In the genomic region with DNA sequence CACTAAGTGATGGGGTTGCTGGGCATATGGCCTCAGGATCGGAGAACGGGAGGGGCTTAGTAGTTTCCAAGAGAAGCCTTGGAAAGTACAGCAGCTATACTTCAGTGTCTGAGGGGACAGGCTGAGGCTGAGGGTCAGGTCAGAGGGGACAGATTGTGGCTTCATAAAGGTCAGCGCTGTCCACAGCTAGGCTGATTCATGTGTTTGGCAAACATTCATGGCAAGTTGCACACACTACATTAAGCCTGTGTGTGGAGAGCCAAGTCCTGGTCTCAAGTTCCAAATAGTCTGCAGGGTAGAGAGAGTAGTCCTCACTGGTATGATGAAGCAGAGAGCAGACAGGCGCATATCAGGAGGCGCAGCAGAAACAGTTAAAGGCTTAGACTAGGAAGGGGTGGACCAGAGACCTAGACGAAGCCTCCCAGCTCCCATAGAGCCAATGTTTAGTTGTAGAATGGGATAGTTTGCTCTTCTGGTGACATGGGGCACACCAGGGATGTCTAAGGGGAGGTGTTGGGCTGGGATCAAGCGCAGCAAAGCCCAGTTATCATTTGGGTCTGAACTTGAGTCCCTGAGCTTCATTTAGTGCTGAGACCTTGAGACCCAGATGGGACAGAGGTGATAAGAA, we compare ENCODE assay signal across 19 mouse cellular contexts. TPM values are rescaled to one million over a fixed set of nuclear protein-coding genes. Genes with fewer than 3 reads are reported as not detected.
DNase-seq lines count a peak whose midpoint lies in the region; ATAC-seq lines count a peak whose summit lies in the region.
"Had no signal": no experiment of that assay in that cellular context is flagged by ENCODE, and none has a peak within 500 bp of the region (broad histone marks: within the 10 kb centered on the region; RNA-seq: fewer than 3 reads in every experiment).

No protein-coding gene starts in this region.

- no peak overlapping the region for H3K9ac ChIP-seq in kidney, embryonic 15.5 days
- H3K9ac ChIP-seq: liver, embryonic 12.5 days; midbrain, embryonic 13.5 days had no signal

- H3K27ac ChIP-seq in kidney, embryonic 15.5 days, result no peak overlapping the region
- H3K27ac ChIP-seq: embryonic facial prominence, embryonic 10.5 days; liver, embryonic 12.5 days; midbrain, embryonic 13.5 days had no signal

- no peaks in the 10 kb centered on the region for H3K27me3 ChIP-seq in kidney, embryonic 15.5 days
- H3K27me3 ChIP-seq: midbrain, embryonic 13.5 days had no signal

- H3K4me1 ChIP-seq in kidney, embryonic 15.5 days, result no peaks in the 10 kb centered on the region
- H3K4me1 ChIP-seq: embryonic facial prominence, embryonic 10.5 days; liver, embryonic 12.5 days; midbrain, embryonic 13.5 days had no signal

- ATAC-seq in kidney, embryonic 15.5 days (replicated peaks; ENCODE audit: low FRiP score), result no peak
- ATAC-seq: liver, embryonic 12.5 days; midbrain, embryonic 13.5 days had no signal

- H3K4me3 ChIP-seq in kidney, embryonic 15.5 days (replicated peaks), result no peak overlapping the region
- H3K4me3 ChIP-seq: embryonic facial prominence, embryonic 10.5 days; liver, embryonic 12.5 days; midbrain, embryonic 13.5 days had no signal

- peaks cover 20% of the 10 kb centered on the region; the same call in 1 of the 2 replicates for H3K36me3 ChIP-seq in kidney, embryonic 15.5 days
- H3K36me3 ChIP-seq: liver, embryonic 12.5 days had no signal

- WGBS in kidney, embryonic 15.5 days, result 78% methylated on average over 7 of the region's 7 CpGs

- H3K4me2 ChIP-seq in kidney, embryonic 15.5 days, result no peak overlapping the region
- H3K4me2 ChIP-seq: heart, embryonic 11.5 days; liver, embryonic 12.5 days; midbrain, embryonic 13.5 days had no signal

- no peaks in the 10 kb centered on the region for H3K9me3 ChIP-seq in kidney, embryonic 15.5 days (replicated peaks)
- H3K9me3 ChIP-seq: embryonic facial prominence, embryonic 10.5 days; G1E; liver, embryonic 12.5 days; midbrain, embryonic 13.5 days had no signal

- peak; percentile 28 for DNase-seq in kidney, adult 18-20 months
- DNase-seq in adrenal gland, adult 18-20 months (ENCODE audit: low spot score in 2 of 2), result peak; percentile 24 to 36
- peak; percentile 72 to 76 for DNase-seq in gastrocnemius, adult 8-10 months (ENCODE audit: low spot score in 2 of 2)
- DNase-seq in kidney, postnatal 4 days, result peak; percentile 55 to 72
- DNase-seq in right cerebral cortex, adult 18-20 months, result no peak
- DNase-seq in thymus, postnatal 0 days (ENCODE audit: low spot score), result no peak
- DNase-seq: cerebellum, postnatal 14 days; spleen, adult 18-20 months; thymus, postnatal 36 days had no signal

RNA-seq across cellular contexts. Expression of a gene that starts 10.6 kb away (rescaled TPM):
- polyA plus RNA-seq in kidney, embryonic 15.5 days (2015; fragmentation: Nextera tagmentation; extraction: Ambion mirVana), result 2.7 and 3.3 TPM in 2 replicates
- under 1 TPM; 0.19 to 0.40 TPM for total RNA-seq in adrenal gland, adult 18-20 months (2021)
- under 1 TPM in 3 of 4 experiments, not detected in 1; 0.07 to 0.12 (median 0.11) TPM for total RNA-seq in gastrocnemius, adult 8-10 months (2022)
- 3.2 and 3.3 TPM in 2 replicates for polyA plus RNA-seq in thymus, postnatal 0 days (2015; fragmentation: Nextera tagmentation; extraction: Ambion mirVana)

RNA-seq across cellular contexts. Expression of a gene that starts 10.8 kb away (rescaled TPM):
- 2.7 and 3.6 TPM in 2 replicates for polyA plus RNA-seq in kidney, embryonic 15.5 days (2015; fragmentation: Nextera tagmentation; extraction: Ambion mirVana)
- 1 to 10 TPM; 5.2 to 7.5 TPM for total RNA-seq in adrenal gland, adult 18-20 months (2021)
- total RNA-seq in gastrocnemius, adult 8-10 months (2022), result 10 to 100 TPM in 2 of 4 experiments, 1 to 10 TPM in 2; 9.5 to 14.4 (median 10.4) TPM
- polyA plus RNA-seq in thymus, postnatal 0 days (2015; fragmentation: Nextera tagmentation; extraction: Ambion mirVana), result 0.76 and 1.1 TPM in 2 replicates

RNA-seq across cellular contexts. Expression of a gene that starts 21.1 kb away (rescaled TPM):
- polyA plus RNA-seq in kidney, embryonic 15.5 days (2015; fragmentation: Nextera tagmentation; extraction: Ambion mirVana), result not detected in 2 replicates
- total RNA-seq in adrenal gland, adult 18-20 months (2021), result not detected
- not detected for total RNA-seq in gastrocnemius, adult 8-10 months (2022)
- polyA plus RNA-seq in thymus, postnatal 0 days (2015; fragmentation: Nextera tagmentation; extraction: Ambion mirVana), result not detected in 2 replicates
- total RNA-seq: G1E; left cerebral cortex, postnatal 36 days had no signal
- polyA plus RNA-seq: G1E; heart, embryonic 11.5 days; hindbrain, embryonic 11.5 days; intestine, embryonic 14.5 days; liver, embryonic 12.5 days; midbrain, embryonic 13.5 days; stomach, embryonic 16.5 days had no signal

RNA-seq across cellular contexts. Expression of a gene that starts 23.3 kb away (rescaled TPM):
- polyA plus RNA-seq in kidney, embryonic 15.5 days (2015; fragmentation: Nextera tagmentation; extraction: Ambion mirVana), result 115 and 129 TPM in 2 replicates
- 100 to 1,000 TPM in 1 of 2 experiments, 10 to 100 TPM in 1; 79.2 to 121 TPM for total RNA-seq in adrenal gland, adult 18-20 months (2021)
- total RNA-seq in gastrocnemius, adult 8-10 months (2022), result 10 to 100 TPM; 46.4 to 48.6 (median 47.3) TPM
- polyA plus RNA-seq in thymus, postnatal 0 days (2015; fragmentation: Nextera tagmentation; extraction: Ambion mirVana), result 74.1 and 74.7 TPM in 2 replicates

RNA-seq across cellular contexts. Expression of a gene that starts 26.1 kb away (rescaled TPM):
- 1.4 and 1.7 TPM in 2 replicates for polyA plus RNA-seq in kidney, embryonic 15.5 days (2015; fragmentation: Nextera tagmentation; extraction: Ambion mirVana)
- under 1 TPM; 0.53 to 0.54 TPM for total RNA-seq in adrenal gland, adult 18-20 months (2021)
- total RNA-seq in gastrocnemius, adult 8-10 months (2022), result not detected
- 0.14 and 0.66 TPM in 2 replicates for polyA plus RNA-seq in thymus, postnatal 0 days (2015; fragmentation: Nextera tagmentation; extraction: Ambion mirVana)
- polyA plus RNA-seq: G1E had no signal

Comparison
In these comparisons a context has a peak if more than half of its experiments do, and no peak if none do; other contexts are left out.
1. DNase-seq: peak in kidney, adult 18-20 months (single experiment), adrenal gland, adult 18-20 months (2 of 2), gastrocnemius, adult 8-10 months (2 of 2) and kidney, postnatal 4 days (2 of 2); none in right cerebral cortex, adult 18-20 months (single experiment) and thymus, postnatal 0 days (single experiment).